Mouse (Mus musculus) layer of hippocampus, postnatal 25 days (tissue): ENCODE data around the gene Ypel2. TPM values are rescaled to one million over a fixed set of nuclear protein-coding genes. Genes with fewer than 3 reads are reported as not detected.

Experiments used
- DNase-seq, 2 experiments: peaks; one replicate each; pipeline ENCODE4 v3.0.0; 2022; ENCODE audit warnings: mixed read lengths in 2 of 2, low spot score in 1 of 2; ENCODE audit errors: extremely low spot score in 1 of 2
- total RNA-seq, 2 experiments: library from RNA; stranded (reverse); gene quantifications; 2 replicates each; pipeline ENCODE4 v1.2.3; 2021

The Ypel2 gene
- total RNA-seq, 2 experiments from 2014 or later, result 23.5 to 28.0 TPM

DNA sequence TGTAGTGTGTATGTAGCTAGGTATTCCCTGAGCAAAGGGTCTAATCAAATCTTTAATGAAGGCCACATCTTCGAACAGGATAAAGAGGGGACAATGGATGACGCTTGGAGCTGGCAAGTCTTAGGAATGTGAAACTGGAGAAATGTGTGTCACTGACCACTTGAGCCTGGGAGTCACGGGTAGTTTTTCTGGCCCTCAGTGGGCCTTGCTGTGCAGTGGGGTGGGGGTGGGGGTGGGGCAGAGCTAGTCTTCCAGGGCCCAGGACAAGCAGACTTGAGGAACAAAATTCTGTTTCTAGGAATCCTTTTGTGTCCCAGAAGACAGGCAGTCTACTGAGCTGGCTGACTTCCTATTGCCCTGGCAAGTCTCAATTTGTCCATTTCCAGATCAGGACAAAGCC lies 55.0 kb downstream of the Ypel2 start:
- no peak for DNase-seq

DNA sequence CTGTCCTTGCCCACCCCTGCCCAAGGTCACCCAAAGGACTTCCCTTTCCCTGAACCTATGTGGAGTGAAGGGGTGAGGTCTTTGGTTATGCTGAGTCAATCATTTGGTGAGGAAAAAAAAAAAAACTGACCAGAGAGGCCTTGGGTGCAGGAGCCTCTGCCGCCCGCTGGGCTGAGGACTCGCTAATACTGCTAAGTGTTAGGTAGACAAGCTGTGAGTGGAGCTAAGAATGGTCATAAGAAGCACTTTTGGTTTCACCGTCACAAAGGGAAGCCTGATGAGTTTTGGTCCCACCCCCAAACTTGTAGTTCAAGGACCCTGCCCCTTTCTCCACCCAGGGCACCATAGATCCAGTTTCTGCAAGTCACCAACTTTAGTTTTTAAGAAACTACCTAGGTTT lies 55.4 kb downstream of the Ypel2 start:
- DNase-seq, result no peak

DNA sequence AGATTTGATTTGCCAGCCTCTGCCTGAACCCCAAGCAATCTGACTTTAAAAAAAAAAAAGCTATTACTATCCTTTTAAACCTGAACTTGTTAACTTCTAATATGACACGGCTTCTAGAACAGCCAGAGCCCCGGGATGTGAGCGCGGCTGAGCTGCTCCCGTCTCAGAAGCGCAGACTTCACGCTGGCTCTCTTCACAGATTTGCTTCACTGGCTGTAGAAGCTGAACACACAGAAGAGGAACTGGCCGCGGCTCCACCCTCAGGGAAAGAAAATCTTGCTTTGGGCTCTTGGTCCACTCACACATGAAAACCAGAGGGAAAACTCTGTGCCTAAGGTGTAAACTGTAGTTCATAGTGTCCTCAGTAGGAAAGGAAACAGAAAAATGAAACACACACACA lies 56.6 kb downstream of the Ypel2 start:
- DNase-seq, result no peak

- DNase-seq, result no peak
These were observed 58.6 kb downstream of the Ypel2 start for GRCm38 (mm10) chr11:86934895-86935294.

- DNase-seq, result no peak
These were observed 61.3 kb downstream of the Ypel2 start for GRCm38 (mm10) chr11:86932201-86932600.

GRCm38 (mm10) chr11:86930636-86931180 lies 62.8 kb downstream of the Ypel2 start:
- DNase-seq, result peak; percentile 32 to 33

GRCm38 (mm10) chr11:86929985-86930384 lies 63.5 kb downstream of the Ypel2 start:
- DNase-seq, result no peak

DNA sequence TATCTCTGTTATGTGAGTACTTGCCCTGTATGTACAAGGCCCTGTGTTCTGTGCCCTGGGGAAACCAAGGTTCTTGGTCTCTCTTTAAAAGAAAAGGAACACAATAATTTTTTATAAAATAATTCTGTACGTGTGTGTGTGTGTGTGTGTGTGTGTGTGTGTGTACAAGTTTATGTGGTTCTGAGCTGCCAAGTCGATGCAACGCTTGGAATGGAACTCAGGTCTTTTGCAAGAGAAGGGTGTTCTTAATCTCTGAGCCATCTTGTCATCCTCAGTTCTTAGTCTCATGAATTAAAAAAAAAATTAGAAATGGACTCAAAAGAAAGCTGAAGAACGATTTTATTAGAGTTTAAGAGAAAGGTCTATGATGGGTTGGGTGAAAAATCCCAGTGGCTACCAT lies 64.0 kb downstream of the Ypel2 start:
- DNase-seq, result no peak

- no peak for DNase-seq
These were observed 68.3 kb downstream of the Ypel2 start for GRCm38 (mm10) chr11:86925085-86925638.

- DNase-seq, result no peak
These were observed 68.9 kb downstream of the Ypel2 start for GRCm38 (mm10) chr11:86924629-86925028.

DNA sequence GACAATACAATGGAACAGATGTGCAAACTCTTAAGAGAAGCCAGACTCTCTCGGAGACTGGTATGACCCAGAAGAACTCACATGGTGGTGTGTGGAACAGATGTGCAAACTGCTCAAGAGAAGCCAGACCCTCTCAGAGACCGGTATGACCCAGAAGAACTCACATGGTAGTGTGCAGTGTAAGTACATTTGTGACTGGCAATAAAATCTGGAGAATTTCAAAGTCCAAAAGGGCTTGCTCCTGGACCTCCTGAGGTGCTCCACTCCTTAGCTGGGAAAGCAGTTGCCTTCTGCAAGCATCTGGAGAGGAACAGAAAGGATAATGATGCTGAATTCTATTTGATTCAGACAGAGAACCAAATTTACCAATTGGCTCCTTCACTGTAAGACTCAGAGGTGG lies 69.9 kb downstream of the Ypel2 start:
- DNase-seq, result no peak

DNA sequence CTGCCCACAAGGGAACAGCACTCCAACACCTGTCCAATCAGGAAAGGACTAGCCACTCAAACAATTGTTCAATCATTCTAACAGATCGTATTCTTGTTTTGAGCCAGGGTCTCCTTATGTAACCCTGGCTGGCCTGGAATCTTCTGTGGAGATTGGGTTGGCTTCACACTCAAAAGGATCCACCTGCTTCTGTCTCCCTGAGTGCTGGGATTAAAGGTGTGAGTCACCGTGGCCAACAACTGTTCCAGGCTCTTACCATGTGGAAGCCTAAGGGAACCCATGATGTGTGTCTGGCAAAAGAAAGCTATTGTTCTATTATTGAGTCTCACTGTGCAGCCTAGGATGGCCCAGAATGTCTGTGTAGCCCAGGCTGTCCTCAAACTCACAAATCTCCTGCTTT lies 71.5 kb downstream of the Ypel2 start:
- no peak for DNase-seq

- DNase-seq, result no peak
These were observed 72.2 kb downstream of the Ypel2 start for GRCm38 (mm10) chr11:86921335-86921734.

DNA sequence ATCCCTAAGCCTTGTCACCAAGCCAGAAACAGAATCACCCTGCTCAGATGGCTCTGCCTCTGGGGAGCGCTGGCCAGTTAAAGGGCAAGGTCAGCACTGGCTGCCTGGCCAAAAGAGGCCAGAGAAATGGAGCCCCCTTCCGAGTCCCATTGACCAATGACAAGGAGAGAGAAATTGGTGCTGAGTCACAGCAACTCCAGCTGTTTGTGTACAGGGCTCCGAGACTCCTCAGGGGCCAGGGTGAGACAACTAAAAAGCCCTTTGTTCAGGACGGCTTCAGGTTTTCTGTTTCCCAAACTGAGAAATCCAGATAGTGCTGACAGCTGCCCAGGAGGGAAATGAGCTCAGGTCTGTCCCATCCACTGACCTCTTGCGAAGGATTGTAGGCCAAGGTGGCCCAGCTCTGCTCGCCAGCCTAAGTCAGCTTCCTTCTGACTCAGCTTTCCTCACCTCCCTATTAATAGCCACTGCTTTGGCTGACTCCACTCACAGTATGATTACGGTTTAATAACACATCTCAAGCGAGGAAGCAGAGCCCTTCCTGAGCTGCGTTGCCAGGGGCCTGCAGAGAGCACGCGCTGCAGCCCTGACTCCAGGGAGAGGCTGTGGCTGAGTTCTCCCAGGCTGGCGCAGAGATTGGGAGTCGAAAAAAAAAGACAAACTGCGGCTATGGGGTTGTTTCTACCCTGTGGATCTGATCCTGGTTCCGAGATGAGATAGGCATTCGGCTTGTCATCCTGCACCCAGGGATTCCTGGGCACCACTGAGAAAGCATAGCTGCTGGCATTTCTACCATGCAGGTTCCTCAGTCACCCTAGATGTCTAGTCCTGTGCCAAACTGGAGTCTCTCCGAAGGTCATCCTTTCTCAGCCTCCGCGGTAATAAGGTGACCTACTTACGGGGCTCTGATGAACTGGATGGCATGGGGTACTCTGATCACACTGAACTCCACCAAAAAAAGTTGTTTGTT lies 73.1 kb downstream of the Ypel2 start:
- DNase-seq, result no peak

GRCm38 (mm10) chr11:86919468-86919867 lies 74.0 kb downstream of the Ypel2 start:
- DNase-seq, result no peak

GRCm38 (mm10) chr11:86917536-86917935 lies 76.0 kb downstream of the Ypel2 start:
- no peak for DNase-seq

DNA sequence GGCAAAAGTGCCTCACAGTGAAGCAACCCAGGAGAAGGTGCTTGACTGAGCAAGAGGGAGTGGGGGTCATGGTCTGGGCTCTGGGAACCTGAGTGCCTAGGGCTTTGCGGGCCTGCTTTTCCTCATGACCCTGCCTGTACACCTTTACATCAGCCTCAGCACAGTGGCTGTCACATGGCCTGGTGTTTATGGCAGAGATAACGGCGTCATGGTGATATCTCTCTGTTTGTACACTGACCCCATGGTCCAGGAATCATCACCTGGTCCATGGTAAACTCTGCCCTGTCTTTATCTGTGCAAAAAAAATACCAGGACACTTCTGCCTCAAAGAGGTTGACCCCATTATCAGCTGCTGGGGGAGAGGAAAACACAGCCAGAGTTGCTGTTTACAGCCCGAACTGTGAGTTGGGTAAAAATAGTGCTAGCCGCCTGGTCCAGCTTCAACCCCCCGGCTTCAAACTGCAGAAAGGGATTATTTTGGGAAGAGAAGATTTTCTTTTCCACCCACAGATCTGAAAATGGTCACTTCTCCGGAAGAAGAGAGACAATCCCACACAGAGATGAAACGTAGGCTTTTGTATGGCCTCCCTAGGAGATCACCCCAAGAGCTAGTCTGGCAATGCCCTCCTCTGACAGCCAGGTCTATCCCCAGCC lies 76.8 kb downstream of the Ypel2 start:
- no peak for DNase-seq

DNA sequence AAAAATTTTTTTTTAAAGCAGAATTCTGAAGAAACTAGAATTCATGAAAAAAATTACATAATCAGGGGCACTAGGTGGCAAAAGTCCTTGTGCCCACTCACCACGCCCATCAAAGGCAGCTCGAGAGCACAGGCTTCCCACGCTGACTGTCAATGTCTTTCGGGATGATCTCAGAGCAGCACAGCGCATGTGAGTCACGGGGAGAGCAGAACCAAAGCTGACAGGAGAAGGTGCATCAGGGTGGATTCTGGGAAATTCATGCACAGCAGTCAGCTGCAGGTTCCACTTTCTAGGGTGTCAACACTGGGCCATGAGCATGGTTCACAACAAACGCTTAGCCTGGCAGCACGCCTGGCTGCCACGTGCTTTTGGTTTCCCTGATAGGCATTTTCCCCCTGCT lies 79.2 kb downstream of the Ypel2 start:
- DNase-seq, result peak in 1 of 2 experiments; percentile 12

DNA sequence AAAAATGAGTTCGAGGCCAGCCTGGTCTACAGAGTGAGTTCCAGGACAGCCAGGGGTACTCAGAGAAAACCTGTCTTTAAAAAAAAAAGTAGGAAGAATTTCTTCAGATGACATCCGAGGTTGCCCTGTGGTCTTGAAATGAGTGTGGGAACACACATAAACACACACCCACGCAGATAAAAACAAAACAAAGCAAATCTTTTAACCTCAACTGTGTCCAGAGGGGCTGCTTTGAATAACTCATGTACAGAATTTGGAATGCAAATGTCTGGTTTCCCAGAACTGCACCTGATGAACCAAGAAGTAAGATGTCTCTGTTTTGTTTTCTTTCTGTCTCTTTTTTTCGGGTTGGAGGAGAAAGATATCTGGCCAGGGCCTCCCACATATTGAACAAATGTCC lies 83.3 kb downstream of the Ypel2 start:
- DNase-seq, result no peak

- DNase-seq, result no peak
These were observed 84.5 kb downstream of the Ypel2 start for GRCm38 (mm10) chr11:86909028-86909427.
